Mouse (Mus musculus) MEL (cell line): ENCODE measurements around the gene Hipk3.

Experiments used
- CTCF ChIP-seq, 3 experiments: IDR thresholded peaks in 2 of 3; conservative IDR thresholded peaks in 1 of 3; 2 replicates each; pipeline ENCODE4 v1.5.1; 2011 to 2012; ENCODE audit warnings: low read length in 3 of 3, low read depth in 2 of 3, mild to moderate bottlenecking in 2 of 3, improper control_type of control experiment in 1 of 3, inconsistent platforms in 1 of 3, mixed read lengths in 1 of 3, moderate library complexity in 1 of 3; ENCODE audit not compliant: control insufficient read depth in 1 of 3, insufficient read depth in 1 of 3, poor library complexity in 1 of 3, severe bottlenecking in 1 of 3
- RCOR1 ChIP-seq: IDR thresholded peaks from 2 replicates; pipeline ENCODE4 v1.6.1; 2012; ENCODE audit warnings: low read depth, mild to moderate bottlenecking, inconsistent platforms, low read length, improper control_type of control experiment

DNA sequence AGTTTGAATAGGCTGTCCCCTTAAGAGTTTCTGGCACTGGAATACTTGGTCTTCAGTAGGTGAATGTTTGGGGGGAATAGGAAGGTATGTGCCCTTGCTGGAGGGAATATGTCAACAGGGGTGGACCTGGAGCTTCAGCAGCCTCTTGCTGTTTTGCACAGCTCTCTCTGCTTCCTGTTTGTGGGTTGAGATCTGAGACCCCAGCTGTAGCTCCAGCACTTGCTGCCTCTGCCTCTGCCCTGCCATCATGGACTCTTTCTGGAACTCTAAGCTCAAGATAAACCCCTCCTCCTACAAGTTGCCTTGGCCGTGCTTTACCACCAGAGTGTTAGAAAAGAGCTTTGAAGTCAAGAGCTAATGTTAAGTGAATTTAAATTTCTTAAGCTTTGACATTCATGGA, 48.2 kb downstream of the Hipk3 start:
- TF ChIP-seq CTCF (IDR thresholded peaks at IDR 0.05 in 2 of 3, conservative IDR thresholded peaks at IDR 0.05 in 1 of 3; ENCODE audit: control insufficient read depth in 1 of 3, insufficient read depth in 1 of 3, low read depth in 2 of 3, low read length in 3 of 3, poor library complexity in 1 of 3, severe bottlenecking in 1 of 3) (no peak), RCOR1 (no peak)
